9 mouse cellular contexts compared by ENCODE assay signal in the genomic region with DNA sequence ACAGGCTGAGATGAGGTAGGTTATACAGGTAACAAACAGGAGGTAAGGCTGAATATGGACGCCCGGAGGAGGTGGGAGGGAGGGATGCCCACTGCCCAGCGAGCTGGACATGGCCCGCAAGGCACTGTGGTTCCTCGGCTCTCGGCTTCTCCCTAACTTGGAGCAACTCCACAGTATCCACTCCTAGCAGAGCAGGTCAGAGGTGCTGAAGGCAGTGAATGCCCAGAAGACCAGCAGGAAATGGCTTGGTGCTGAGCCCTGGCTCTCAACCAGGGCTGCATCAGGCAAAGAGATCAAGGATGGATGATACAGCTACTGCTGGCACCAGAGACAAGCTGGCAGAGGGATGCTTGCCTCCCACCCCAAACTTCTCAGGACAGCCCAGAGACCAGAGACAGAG. TPM values are rescaled to one million over a fixed set of nuclear protein-coding genes. Genes with fewer than 3 reads are reported as not detected.
DNase-seq lines count a peak whose midpoint lies in the region; ATAC-seq and TF ChIP-seq lines count a peak whose summit lies in the region.
"Had no signal": no experiment of that assay in that cellular context is flagged by ENCODE, and none has a peak within 500 bp of the region (broad histone marks: within the 10 kb centered on the region; RNA-seq: fewer than 3 reads in every experiment).

No protein-coding gene starts in this region.

- ATAC-seq in forebrain, embryonic 16.5 days = no peak
- no peak for ATAC-seq in neural tube, embryonic 12.5 days (ENCODE audit: low FRiP score, low read depth)
- ATAC-seq in kidney, embryonic 15.5 days (replicated peaks; ENCODE audit: low FRiP score) = 0 out of 2 replicates have a peak, but pooled peaks have one; percentile 30
- no peak for ATAC-seq in stomach, postnatal 0 days (ENCODE audit: low FRiP score, low TSS enrichment)

- H3K4me1 ChIP-seq in forebrain, embryonic 10.5 days = peaks cover 65% of the 10 kb centered on the region
- H3K4me1 ChIP-seq in forebrain, embryonic 16.5 days (replicated peaks; ENCODE audit: control insufficient read depth, insufficient read depth, low read length) = peaks cover 18% of the 10 kb centered on the region
- H3K4me1 ChIP-seq in neural tube, embryonic 12.5 days = peaks cover 39% of the 10 kb centered on the region
- H3K4me1 ChIP-seq in kidney, embryonic 15.5 days = peaks cover 70% of the 10 kb centered on the region
- peaks cover 18% of the 10 kb centered on the region for H3K4me1 ChIP-seq in stomach, postnatal 0 days (replicated peaks; ENCODE audit: control insufficient read depth, insufficient read depth)

- no peak overlapping the region for H3K4me3 ChIP-seq in forebrain, embryonic 10.5 days
- no peak overlapping the region for H3K4me3 ChIP-seq in forebrain, embryonic 16.5 days (replicated peaks; ENCODE audit: low read length)
- H3K4me3 ChIP-seq in neural tube, embryonic 12.5 days = no peak overlapping the region
- no peak overlapping the region for H3K4me3 ChIP-seq in kidney, embryonic 15.5 days (replicated peaks)
- no peak overlapping the region for H3K4me3 ChIP-seq in stomach, postnatal 0 days (ENCODE audit: low read depth, low read length)

- H3K4me2 ChIP-seq in forebrain, embryonic 16.5 days (ENCODE audit: low read length) = no peak overlapping the region
- H3K4me2 ChIP-seq in neural tube, embryonic 12.5 days (replicated peaks) = peak overlapping the region; percentile 46
- H3K4me2 ChIP-seq in kidney, embryonic 15.5 days = no peak overlapping the region
- H3K4me2 ChIP-seq in stomach, postnatal 0 days (replicated peaks; ENCODE audit: low read depth) = peak overlapping the region; percentile 34; the same call in 1 of the 2 replicates

- peaks cover 5% of the 10 kb centered on the region; the same call in 1 of the 2 replicates for H3K27me3 ChIP-seq in forebrain, embryonic 10.5 days (ENCODE audit: poor library complexity, severe bottlenecking)
- 0 out of 2 replicates have a peak, but pooled peaks cover 5% of the 10 kb centered on the region for H3K27me3 ChIP-seq in forebrain, embryonic 16.5 days (replicated peaks; ENCODE audit: control insufficient read depth, insufficient read depth, low read length)
- no peaks in the 10 kb centered on the region for H3K27me3 ChIP-seq in neural tube, embryonic 12.5 days (replicated peaks)
- H3K27me3 ChIP-seq in kidney, embryonic 15.5 days = no peaks in the 10 kb centered on the region
- no peaks in the 10 kb centered on the region for H3K27me3 ChIP-seq in stomach, postnatal 0 days (ENCODE audit: control insufficient read depth, insufficient read depth, low read length)

- H3K9me3 ChIP-seq in forebrain, embryonic 10.5 days = 0 out of 2 replicates have a peak, but pooled peaks cover 5% of the 10 kb centered on the region
- no peaks in the 10 kb centered on the region for H3K9me3 ChIP-seq in forebrain, embryonic 16.5 days (ENCODE audit: control insufficient read depth, low read length)
- no peaks in the 10 kb centered on the region for H3K9me3 ChIP-seq in neural tube, embryonic 12.5 days
- no peaks in the 10 kb centered on the region for H3K9me3 ChIP-seq in kidney, embryonic 15.5 days (replicated peaks)
- no peaks in the 10 kb centered on the region for H3K9me3 ChIP-seq in stomach, postnatal 0 days (ENCODE audit: control insufficient read depth, low read length)

- peak overlapping the region; percentile 66; the same call in 1 of the 2 replicates for H3K27ac ChIP-seq in forebrain, embryonic 10.5 days
- no peak overlapping the region for H3K27ac ChIP-seq in forebrain, embryonic 16.5 days (ENCODE audit: low read length)
- H3K27ac ChIP-seq in neural tube, embryonic 12.5 days = no peak overlapping the region
- peak overlapping the region; percentile 87 for H3K27ac ChIP-seq in kidney, embryonic 15.5 days
- H3K27ac ChIP-seq in stomach, postnatal 0 days (replicated peaks) = peak overlapping the region; percentile 88

- no peak for DNase-seq in forebrain, embryonic 10.5 days (ENCODE audit: extremely low spot score, low spot score)
- DNase-seq in neural tube, embryonic 10.5 days (ENCODE audit: extremely low spot score, low spot score) = no peak
- DNase-seq in stomach, postnatal 0 days (ENCODE audit: low spot score) = no peak
- no peak for DNase-seq in left cerebral cortex, postnatal 14 days (ENCODE audit: low spot score in 2 of 2)
- DNase-seq in layer of hippocampus, postnatal 14 days (ENCODE audit: low spot score in 2 of 2) = no peak
- DNase-seq: cerebellum, adult 11-12 months had no signal

- no peaks in the 10 kb centered on the region for H3K36me3 ChIP-seq in forebrain, embryonic 10.5 days (replicated peaks)
- no peaks in the 10 kb centered on the region for H3K36me3 ChIP-seq in forebrain, embryonic 16.5 days (ENCODE audit: control insufficient read depth, insufficient read depth)
- H3K36me3 ChIP-seq in neural tube, embryonic 12.5 days = no peaks in the 10 kb centered on the region
- no peaks in the 10 kb centered on the region for H3K36me3 ChIP-seq in kidney, embryonic 15.5 days
- no peaks in the 10 kb centered on the region for H3K36me3 ChIP-seq in stomach, postnatal 0 days (ENCODE audit: control insufficient read depth, insufficient read depth, low read length)

- WGBS in forebrain, embryonic 10.5 days = 86% methylated on average over 6 of the region's 6 CpGs
- 53% methylated on average over 6 of the region's 6 CpGs for WGBS in forebrain, embryonic 16.5 days
- WGBS in neural tube, embryonic 12.5 days = 81% methylated on average over 6 of the region's 6 CpGs
- WGBS in kidney, embryonic 15.5 days = 45% methylated on average over 6 of the region's 6 CpGs
- WGBS in stomach, postnatal 0 days = 75% methylated on average over 6 of the region's 6 CpGs

- H3K9ac ChIP-seq in forebrain, embryonic 16.5 days (replicated peaks; ENCODE audit: low read depth, low read length) = no peak overlapping the region
- H3K9ac ChIP-seq in neural tube, embryonic 12.5 days = no peak overlapping the region
- no peak overlapping the region for H3K9ac ChIP-seq in kidney, embryonic 15.5 days
- no peak overlapping the region for H3K9ac ChIP-seq in stomach, postnatal 0 days (ENCODE audit: low read length)

- TF ChIP-seq EP300 in stomach, postnatal 0 days (optimal IDR thresholded peaks at IDR 0.05) = no peak

- intact Hi-C loops in left cerebral cortex, postnatal 14 days (cut with DNase I) = no loop called here

- no peak for TF ChIP-seq CTCF in stomach, postnatal 0 days (IDR thresholded peaks at IDR 0.05; ENCODE audit: low read depth)

RNA-seq across cellular contexts. Expression of gene Piezo1, which starts 26.6 kb away (rescaled TPM):
- 6.1 and 8.8 TPM in 2 replicates for polyA plus RNA-seq in forebrain, embryonic 10.5 days (2016; fragmentation: Nextera tagmentation; extraction: Ambion mirVana)
- 1.9 and 3.4 TPM in 2 replicates for polyA plus RNA-seq in forebrain, embryonic 16.5 days (2015; fragmentation: Nextera tagmentation; extraction: Ambion mirVana)
- polyA plus RNA-seq in neural tube, embryonic 12.5 days (2016; fragmentation: Nextera tagmentation; extraction: Ambion mirVana) = 6.4 and 6.5 TPM in 2 replicates
- polyA plus RNA-seq in kidney, embryonic 15.5 days (2015; fragmentation: Nextera tagmentation; extraction: Ambion mirVana) = 13.2 and 17.8 TPM in 2 replicates
- 7.0 and 8.2 TPM in 2 replicates for polyA plus RNA-seq in stomach, postnatal 0 days (2015; fragmentation: Nextera tagmentation; extraction: Ambion mirVana)
- total RNA-seq in left cerebral cortex, postnatal 14 days (2021) = 10 to 100 TPM; 10.1 to 12.2 TPM
- total RNA-seq in layer of hippocampus, postnatal 14 days (2021) = 1 to 10 TPM; 5.1 to 6.5 TPM

RNA-seq across cellular contexts. Expression of gene Cdt1, which starts 43.3 kb away (rescaled TPM):
- polyA plus RNA-seq in forebrain, embryonic 10.5 days (2016; fragmentation: Nextera tagmentation; extraction: Ambion mirVana) = 73.2 and 79.8 TPM in 2 replicates
- 12.0 and 13.9 TPM in 2 replicates for polyA plus RNA-seq in forebrain, embryonic 16.5 days (2015; fragmentation: Nextera tagmentation; extraction: Ambion mirVana)
- 22.8 and 25.9 TPM in 2 replicates for polyA plus RNA-seq in neural tube, embryonic 12.5 days (2016; fragmentation: Nextera tagmentation; extraction: Ambion mirVana)
- 40.8 and 50.4 TPM in 2 replicates for polyA plus RNA-seq in kidney, embryonic 15.5 days (2015; fragmentation: Nextera tagmentation; extraction: Ambion mirVana)
- 11.8 TPM in 2 replicates for polyA plus RNA-seq in stomach, postnatal 0 days (2015; fragmentation: Nextera tagmentation; extraction: Ambion mirVana)
- total RNA-seq in left cerebral cortex, postnatal 14 days (2021) = 1 to 10 TPM; 2.2 to 3.5 TPM
- 1 to 10 TPM; 2.0 to 2.9 TPM for total RNA-seq in layer of hippocampus, postnatal 14 days (2021)

RNA-seq across cellular contexts. Expression of gene Ctu2, which starts 48.6 kb away (rescaled TPM):
- polyA plus RNA-seq in forebrain, embryonic 10.5 days (2016; fragmentation: Nextera tagmentation; extraction: Ambion mirVana) = 84.7 and 89.1 TPM in 2 replicates
- 72.5 and 87.3 TPM in 2 replicates for polyA plus RNA-seq in forebrain, embryonic 16.5 days (2015; fragmentation: Nextera tagmentation; extraction: Ambion mirVana)
- polyA plus RNA-seq in neural tube, embryonic 12.5 days (2016; fragmentation: Nextera tagmentation; extraction: Ambion mirVana) = 65.0 and 67.1 TPM in 2 replicates
- 48.6 and 55.7 TPM in 2 replicates for polyA plus RNA-seq in kidney, embryonic 15.5 days (2015; fragmentation: Nextera tagmentation; extraction: Ambion mirVana)
- 33.1 and 34.5 TPM in 2 replicates for polyA plus RNA-seq in stomach, postnatal 0 days (2015; fragmentation: Nextera tagmentation; extraction: Ambion mirVana)
- total RNA-seq in left cerebral cortex, postnatal 14 days (2021) = 10 to 100 TPM; 23.9 to 30.9 TPM
- total RNA-seq in layer of hippocampus, postnatal 14 days (2021) = 10 to 100 TPM; 27.6 to 28.9 TPM

RNA-seq across cellular contexts. Expression of gene Rnf166, which starts 48.6 kb away (rescaled TPM):
- 31.0 and 33.0 TPM in 2 replicates for polyA plus RNA-seq in forebrain, embryonic 10.5 days (2016; fragmentation: Nextera tagmentation; extraction: Ambion mirVana)
- 39.6 and 41.8 TPM in 2 replicates for polyA plus RNA-seq in forebrain, embryonic 16.5 days (2015; fragmentation: Nextera tagmentation; extraction: Ambion mirVana)
- polyA plus RNA-seq in neural tube, embryonic 12.5 days (2016; fragmentation: Nextera tagmentation; extraction: Ambion mirVana) = 34.6 and 39.7 TPM in 2 replicates
- polyA plus RNA-seq in kidney, embryonic 15.5 days (2015; fragmentation: Nextera tagmentation; extraction: Ambion mirVana) = 37.7 and 39.8 TPM in 2 replicates
- polyA plus RNA-seq in stomach, postnatal 0 days (2015; fragmentation: Nextera tagmentation; extraction: Ambion mirVana) = 31.2 and 32.2 TPM in 2 replicates
- 10 to 100 TPM; 22.4 to 23.2 TPM for total RNA-seq in left cerebral cortex, postnatal 14 days (2021)
- 10 to 100 TPM; 20.0 to 23.3 TPM for total RNA-seq in layer of hippocampus, postnatal 14 days (2021)

RNA-seq across cellular contexts. Expression of gene Aprt, which starts 52.2 kb away (rescaled TPM):
- 313 and 321 TPM in 2 replicates for polyA plus RNA-seq in forebrain, embryonic 10.5 days (2016; fragmentation: Nextera tagmentation; extraction: Ambion mirVana)
- polyA plus RNA-seq in forebrain, embryonic 16.5 days (2015; fragmentation: Nextera tagmentation; extraction: Ambion mirVana) = 184 and 204 TPM in 2 replicates
- 182 and 194 TPM in 2 replicates for polyA plus RNA-seq in neural tube, embryonic 12.5 days (2016; fragmentation: Nextera tagmentation; extraction: Ambion mirVana)
- polyA plus RNA-seq in kidney, embryonic 15.5 days (2015; fragmentation: Nextera tagmentation; extraction: Ambion mirVana) = 333 and 353 TPM in 2 replicates
- 311 and 314 TPM in 2 replicates for polyA plus RNA-seq in stomach, postnatal 0 days (2015; fragmentation: Nextera tagmentation; extraction: Ambion mirVana)
- total RNA-seq in left cerebral cortex, postnatal 14 days (2021) = 10 to 100 TPM; 73.7 to 81.1 TPM
- total RNA-seq in layer of hippocampus, postnatal 14 days (2021) = 10 to 100 TPM; 74.0 to 82.4 TPM

Comparison
In these comparisons a context has a peak if more than half of its experiments do, and no peak if none do; other contexts are left out.
1. H3K27ac ChIP-seq: peak in forebrain, embryonic 10.5 days (single experiment), kidney, embryonic 15.5 days (single experiment) and stomach, postnatal 0 days (single experiment); none in forebrain, embryonic 16.5 days (single experiment) and neural tube, embryonic 12.5 days (single experiment).
2. H3K4me2 ChIP-seq: peak in neural tube, embryonic 12.5 days (single experiment) and stomach, postnatal 0 days (single experiment); none in forebrain, embryonic 16.5 days (single experiment) and kidney, embryonic 15.5 days (single experiment).